Mouse (Mus musculus) heart, postnatal 0 days (tissue): ENCODE results near the gene Mul1.

Experiments
- CTCF ChIP-seq: IDR thresholded peaks from 2 replicates; pipeline ENCODE4 v1.5.1; 2016; ENCODE audit warnings: antibody characterized with exemption, control low read depth, low read depth
- EP300 ChIP-seq: IDR thresholded peaks from 2 replicates; pipeline ENCODE4 v1.6.1; 2016; ENCODE audit warnings: antibody characterized with exemption, low read depth

DNA sequence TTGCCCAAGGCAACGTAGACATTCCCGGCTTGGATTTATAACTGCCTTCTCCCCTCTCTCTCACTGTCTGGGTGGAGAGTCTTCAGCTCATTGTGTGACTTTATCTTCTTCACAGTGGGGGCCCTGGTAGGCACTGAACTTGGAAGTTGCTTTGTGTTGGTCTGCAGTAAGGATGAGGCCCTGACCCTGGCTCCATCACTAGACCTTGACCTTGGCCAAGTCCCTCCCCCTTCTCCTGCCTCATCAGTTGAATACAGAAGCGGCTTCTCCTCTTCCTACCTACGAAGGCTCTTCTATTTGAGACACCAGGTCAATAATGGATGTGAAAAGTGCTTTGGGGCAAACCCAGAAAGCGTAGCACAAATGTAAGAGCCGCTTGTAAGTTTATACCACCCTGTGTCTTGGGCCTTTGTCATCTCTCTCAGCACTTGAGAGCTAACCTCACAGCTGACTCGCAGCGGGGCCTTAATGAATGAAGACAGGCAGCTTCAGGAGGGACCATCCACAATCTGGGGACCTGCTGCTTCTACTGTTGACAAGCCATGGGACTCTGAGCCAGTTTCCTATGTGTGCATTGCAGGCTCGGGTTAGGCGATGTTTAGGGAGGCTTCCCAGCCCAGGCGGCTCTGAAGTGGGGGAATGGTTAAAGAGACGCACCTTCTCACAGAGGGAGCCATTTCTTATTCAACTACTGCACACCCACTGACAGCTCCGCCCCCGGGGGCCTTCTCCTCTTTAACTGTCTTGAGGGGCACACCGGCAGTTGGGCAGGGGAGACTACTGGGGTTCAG lies 18.0 kb downstream of the Mul1 start:
- TF ChIP-seq CTCF = no peak
- TF ChIP-seq EP300 = no peak
